Mouse (Mus musculus): ENCODE data around the gene Plpp3.
"Not testable (repeated sequence)": the region's sequence is repeated elsewhere in the genome, so short reads cannot be mapped to it uniquely, and the experiment has no call there.

The Plpp3 gene

GRCm38 (mm10) chr4:105257667-105258560, 100.8 kb downstream of the Plpp3 start:
- no peak for DNase-seq (ENCODE audit: low read depth, low spot score)

- DNase-seq (ENCODE audit: low read depth, low spot score) = no peak
Observed at GRCm38 (mm10) chr4:105260385-105260784, 103.2 kb downstream of the Plpp3 start.

DNA sequence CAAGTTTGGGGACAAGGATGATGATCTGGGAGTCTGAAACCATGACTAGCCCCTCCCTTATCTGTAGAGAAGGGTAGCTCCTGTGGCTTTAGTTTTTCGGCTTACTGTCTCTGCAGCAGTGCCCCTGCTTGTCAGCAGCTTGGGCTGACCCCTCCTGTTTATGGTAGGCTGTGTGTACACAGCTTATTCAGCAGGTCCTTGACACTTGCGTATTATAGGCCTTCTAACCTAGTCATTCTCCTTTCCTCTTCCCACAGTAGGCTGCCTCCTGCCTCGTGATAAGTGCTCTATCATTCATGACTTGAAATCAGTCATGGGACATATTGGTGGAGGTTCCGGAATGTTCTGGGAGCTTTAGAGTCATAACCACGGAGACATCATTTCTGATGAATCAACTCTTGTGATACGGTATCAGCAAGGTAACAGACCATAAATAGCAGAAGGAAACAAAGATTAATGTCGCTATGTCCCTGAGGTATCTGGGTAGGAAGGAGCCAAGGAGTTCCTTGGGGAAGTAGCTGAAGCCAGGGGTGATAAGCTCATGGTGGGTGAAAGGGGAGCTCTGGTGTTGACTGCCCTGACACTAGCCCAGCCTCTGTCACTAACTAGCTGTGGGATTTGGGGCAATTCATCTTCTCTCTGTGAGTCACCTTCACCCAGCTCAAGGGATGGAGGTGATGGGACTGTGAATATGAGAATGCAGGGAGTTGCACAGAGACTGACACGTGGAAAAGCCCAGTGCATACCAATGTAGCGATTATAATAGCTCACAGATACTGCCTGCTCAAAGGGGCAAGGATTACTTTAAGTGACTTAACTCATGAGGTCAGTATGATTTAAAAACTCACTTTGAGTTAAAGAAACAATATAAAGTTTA, 104.0 kb downstream of the Plpp3 start:
- DNase-seq (ENCODE audit: low read depth, low spot score) = no peak

GRCm38 (mm10) chr4:105262358-105262757, 105.2 kb downstream of the Plpp3 start:
- no peak for DNase-seq (ENCODE audit: low read depth, low spot score)

DNA sequence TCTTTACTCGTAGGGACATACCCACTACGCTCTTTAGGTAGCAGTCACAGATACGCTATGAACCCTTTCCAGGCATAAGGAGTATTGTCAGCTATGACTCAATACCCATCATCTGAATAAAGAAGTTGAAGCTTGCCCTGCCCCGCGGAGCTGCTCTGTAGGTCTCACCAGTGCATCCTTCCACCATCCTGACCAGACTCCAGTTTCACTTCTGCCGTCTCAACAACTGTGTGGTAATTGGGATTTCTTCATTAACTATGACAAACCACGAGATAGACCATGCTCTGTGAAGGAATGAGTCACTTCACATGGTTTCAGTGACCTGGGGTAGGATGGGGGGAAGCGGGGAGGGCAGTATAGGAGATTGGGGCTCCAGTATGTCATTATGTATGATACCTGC, 106.5 kb downstream of the Plpp3 start:
- DNase-seq (ENCODE audit: low read depth, low spot score) = no peak

GRCm38 (mm10) chr4:105265041-105265440, 107.9 kb downstream of the Plpp3 start:
- DNase-seq (ENCODE audit: low read depth, low spot score) = no peak

GRCm38 (mm10) chr4:105265678-105266077, 108.5 kb downstream of the Plpp3 start:
- DNase-seq (ENCODE audit: low read depth, low spot score) = no peak

DNA sequence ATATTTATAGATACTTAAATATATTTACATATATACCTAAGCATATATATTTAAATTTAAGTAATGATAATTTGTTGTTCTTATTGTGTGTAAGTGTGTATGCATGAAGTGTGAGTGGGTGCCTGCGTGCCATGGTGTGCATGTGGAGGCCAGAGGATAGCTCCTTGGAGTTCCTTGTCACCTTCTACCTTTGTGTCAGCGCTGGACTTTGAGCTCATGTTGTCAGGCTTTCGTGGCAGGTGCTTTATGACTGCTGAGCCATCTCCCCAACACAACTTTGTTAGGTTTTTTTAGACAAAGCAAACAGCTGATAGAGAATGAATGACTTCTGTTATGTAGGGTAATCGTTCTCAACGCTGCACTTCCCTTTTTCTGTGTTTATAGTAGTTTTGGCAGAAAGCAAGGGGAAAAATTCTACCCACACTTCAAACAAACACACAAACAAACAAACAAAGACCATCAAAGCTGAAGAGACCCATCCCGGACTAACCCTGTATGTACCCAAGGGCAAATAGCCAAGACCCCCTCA, 111.1 kb downstream of the Plpp3 start:
- DNase-seq (ENCODE audit: low read depth, low spot score) = no peak

DNA sequence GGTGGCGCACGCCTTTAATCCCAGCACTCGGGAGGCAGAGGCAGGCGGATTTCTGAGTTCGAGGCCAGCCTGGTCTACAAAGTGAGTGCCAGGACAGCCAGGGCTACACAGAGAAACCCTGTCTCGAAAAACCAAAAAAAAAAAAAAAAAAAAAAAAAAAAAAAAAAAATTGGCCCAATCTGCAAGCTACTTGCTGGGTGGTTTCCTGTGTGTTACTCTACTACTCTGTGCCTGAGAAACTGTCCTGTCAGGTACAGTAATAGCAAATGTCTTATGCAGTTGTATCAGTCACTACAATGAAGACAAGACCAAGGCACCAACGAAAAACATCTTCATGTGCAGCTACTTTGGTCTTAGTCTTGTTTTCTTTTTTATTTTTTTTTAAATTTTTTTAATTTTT, 112.3 kb downstream of the Plpp3 start:
- not testable (repeated sequence) for DNase-seq (ENCODE audit: low read depth, low spot score)

DNA sequence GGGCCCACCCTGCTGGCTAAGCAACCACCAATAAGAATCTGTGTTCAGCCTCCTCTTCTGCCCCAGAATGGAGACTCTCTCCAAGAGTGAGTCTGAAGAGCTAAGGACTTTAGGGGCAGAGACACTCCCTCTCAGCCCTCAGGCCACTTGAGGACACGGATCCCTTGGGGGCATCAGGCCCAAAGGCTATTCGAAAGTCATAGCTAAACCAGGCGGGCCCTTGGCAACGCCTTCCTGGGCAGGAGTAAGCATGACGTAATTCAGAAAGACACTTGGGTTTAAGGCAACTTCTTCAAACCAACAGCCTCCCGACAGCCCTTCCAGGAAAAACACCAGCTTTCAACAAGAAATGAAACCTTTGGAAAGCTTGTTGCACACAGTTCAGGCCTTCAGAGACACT, 114.0 kb downstream of the Plpp3 start:
- DNase-seq (ENCODE audit: low read depth, low spot score) = no peak

- DNase-seq (ENCODE audit: low read depth, low spot score) = no peak
Observed at GRCm38 (mm10) chr4:105273034-105273433, 115.9 kb downstream of the Plpp3 start.

GRCm38 (mm10) chr4:105273486-105273885, 116.3 kb downstream of the Plpp3 start:
- no peak for DNase-seq (ENCODE audit: low read depth, low spot score)

DNA sequence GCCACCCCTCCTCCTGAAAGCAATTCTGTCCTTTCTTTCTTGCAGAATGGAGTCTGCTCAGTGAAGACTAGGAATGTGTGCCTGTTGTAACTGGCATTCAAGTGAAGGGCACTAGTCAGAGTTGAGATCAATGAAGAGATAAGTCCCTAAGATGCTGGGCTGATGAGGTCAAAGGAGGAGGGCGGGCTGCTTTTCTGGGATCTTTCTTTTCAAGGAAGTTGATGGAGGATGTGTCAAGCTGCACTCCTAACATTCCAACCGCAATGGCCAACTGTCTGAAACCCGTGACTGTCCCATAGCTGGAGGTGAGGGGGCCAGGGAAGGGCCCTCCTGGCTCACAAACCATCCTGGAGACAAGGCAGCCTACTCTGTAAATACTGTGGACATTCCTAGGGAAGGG, 118.5 kb downstream of the Plpp3 start:
- DNase-seq (ENCODE audit: low read depth, low spot score) = no peak

DNA sequence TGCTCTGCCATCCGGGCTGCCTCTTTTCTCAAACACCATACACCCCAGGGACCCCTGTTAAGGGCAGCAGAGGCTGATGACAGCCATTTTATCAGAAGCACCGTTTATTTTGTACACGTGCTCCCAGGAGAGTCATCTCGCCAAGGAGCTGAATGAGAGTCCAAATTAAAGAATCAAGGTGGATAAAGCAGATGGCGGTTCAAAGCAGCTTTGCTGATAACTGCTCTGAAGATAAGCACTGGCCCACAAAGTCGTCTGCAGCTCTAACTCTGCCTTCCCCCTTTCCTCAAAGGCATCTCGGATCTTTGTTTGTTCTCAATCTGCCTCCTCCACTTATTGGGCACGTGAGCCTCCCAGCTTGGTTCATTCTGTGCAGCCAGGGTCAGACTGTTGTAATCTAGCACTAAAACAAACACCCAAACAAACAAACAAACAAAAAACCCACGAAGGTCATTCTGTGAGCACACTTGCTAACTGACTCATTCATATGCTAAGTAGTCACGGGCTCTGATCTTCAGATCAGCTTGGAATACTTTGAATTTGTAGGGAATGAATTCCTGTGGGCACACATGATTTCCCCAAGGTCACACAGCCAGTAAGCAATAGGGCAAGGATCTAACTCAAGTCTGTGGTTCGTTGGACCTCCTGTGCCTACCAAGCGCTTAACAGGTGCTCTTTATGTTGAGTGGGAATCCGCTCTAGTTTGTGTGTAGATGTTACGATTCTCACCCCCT, 119.1 kb downstream of the Plpp3 start:
- no peak for DNase-seq (ENCODE audit: low read depth, low spot score)

DNA sequence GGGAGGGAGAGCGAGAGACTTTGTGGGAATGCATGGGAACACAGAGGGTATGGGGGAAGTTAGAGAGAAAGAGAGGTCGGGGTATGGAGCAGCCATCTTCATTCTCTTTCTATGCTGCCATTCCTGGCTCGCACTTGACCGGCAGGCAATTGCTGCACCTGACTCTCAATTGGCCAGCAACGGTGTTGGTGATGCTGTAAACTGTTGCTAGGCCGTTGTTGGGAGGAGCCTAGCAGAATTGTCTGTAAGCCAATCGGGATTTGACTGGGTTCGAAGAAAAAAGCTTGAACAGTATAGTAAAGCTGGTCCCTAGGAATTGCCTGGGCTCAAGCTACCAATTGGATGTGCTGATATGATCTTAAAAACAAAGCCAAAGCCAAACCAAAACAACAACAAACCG, 121.0 kb downstream of the Plpp3 start:
- DNase-seq (ENCODE audit: low read depth, low spot score) = no peak

DNA sequence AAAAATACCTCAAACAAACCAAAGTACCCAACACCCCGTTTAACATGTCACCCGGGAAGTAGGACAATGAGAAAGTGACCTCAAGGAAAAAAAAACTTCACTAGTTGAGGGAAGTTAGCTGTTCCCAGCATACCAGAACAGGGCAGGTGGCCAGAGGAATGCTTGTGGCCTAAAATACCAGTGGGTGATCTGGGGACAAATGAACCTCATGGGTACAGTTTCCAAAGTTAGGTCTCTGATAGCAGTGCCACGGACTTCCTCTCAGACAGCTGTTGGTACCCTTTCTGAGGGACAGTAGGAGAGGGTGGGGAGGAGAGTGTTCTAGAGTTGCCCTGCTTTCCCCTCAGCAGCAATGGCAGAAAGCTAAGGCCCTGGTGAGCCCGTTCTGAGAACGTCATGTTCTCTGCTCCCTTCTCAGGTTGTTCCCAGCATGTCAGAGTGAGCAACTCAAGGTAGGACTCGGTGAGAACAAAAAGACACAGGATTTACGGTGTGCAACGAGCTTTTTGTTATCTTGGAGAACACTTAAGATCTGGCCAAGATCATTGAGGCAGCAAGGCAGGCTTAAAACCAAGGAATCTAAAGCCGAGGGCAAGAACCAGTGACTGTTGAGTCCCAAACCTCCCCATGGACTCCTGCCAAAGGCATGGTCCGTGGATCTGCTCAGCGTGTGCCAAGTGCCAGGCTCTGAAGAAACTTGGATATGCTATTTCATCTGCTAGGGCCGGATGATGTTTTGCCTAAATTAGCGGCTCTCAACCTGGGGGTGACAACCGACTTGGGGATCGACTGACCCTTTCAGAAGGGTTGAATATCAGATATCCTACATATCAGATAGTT, 121.6 kb downstream of the Plpp3 start:
- no peak for DNase-seq (ENCODE audit: low read depth, low spot score)

GRCm38 (mm10) chr4:105279806-105280205, 122.7 kb downstream of the Plpp3 start:
- no peak for DNase-seq (ENCODE audit: low read depth, low spot score)

GRCm38 (mm10) chr4:105281751-105282231, 124.6 kb downstream of the Plpp3 start:
- no peak for DNase-seq (ENCODE audit: low read depth, low spot score)

Data from CD4-positive, CD25-positive, alpha-beta regulatory T cell, adult 2 months (primary cell).